Mouse (Mus musculus): ENCODE results near the gene Caprin2.
"Not testable (repeated sequence)": the region's sequence is repeated elsewhere in the genome, so short reads cannot be mapped to it uniquely, and the experiment has no call there.

Gene Caprin2

DNA sequence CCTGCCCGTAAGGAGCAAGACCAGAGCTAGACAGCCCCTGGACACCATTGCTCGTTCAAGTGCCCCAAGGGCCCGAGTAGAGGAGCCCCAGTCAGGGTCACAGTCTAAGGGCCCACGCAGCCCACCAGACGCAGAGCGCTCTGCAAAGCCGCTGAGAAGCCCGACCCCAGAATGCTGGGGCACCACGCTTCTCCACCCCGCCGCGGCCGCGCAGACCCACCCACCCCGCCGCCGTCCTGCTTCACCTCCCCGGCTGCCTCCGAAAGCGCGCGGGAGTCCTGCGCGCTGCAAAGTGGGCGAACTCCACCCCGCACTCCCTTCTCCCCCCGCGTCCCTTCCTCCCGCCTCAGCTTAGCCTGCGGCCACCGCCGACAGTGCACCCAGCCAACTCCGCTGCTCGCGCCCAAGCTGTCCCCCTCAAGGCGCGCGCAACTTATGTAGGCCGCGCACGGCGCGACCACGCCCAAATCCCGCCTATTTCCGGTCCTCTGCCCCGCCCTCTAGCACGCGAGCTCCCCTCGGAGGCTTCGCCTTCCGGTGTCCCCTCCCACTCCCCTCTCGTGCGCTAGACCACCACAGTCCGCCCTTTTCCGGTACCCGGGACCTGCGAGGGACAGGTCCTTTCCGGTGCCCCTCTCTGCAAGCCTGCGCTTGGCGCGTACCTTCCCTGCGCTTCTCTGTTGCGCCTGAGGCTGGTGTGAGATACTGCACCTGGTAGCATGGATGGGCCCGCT lies at the start of gene Caprin2:
Gene Caprin2 (minus strand): TSS at position 465 of the 734 bp plus-strand sequence.
- DNase-seq (ENCODE audit: low spot score in 2 of 2), result peak; percentile 83 to 87

DNA sequence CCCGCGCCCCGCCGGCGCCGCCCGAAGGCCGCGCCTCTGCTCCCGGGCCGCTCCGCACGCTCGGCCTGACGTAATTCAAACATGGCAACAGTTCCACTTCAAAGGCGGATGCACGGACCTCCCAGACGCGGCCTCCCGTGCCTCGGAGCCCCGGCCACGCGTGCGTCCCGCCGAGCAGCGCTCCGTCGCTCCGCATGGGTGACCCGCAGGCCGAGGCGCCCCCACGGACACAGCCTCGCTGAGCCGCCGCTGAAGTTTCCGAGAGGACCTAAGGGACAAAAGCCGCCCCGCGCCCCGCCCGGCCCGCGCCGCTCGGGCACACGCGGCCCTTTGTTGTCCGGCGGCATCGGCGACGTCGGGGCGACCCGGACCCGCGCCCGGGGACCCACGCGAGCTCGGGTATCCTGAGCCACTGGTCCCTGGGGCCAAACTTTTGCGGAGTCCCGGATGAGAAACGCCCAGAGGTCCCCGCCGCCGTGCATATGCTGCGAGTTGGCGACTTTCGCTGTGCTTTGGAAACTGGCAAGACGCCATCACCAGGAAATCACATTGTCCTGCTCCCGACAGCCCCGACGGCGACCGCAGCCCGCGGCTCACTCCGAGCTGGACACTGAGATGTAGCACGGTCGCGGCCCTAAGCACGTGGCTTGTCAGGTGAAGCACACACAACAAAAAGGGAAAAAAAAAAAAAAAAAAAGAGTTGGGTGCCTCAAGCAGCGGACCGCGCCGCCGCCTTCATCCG lies 48.9 kb upstream of the Caprin2 start:
- peak in 1 of 2 experiments; percentile 8 for DNase-seq (ENCODE audit: low spot score in 2 of 2)

- DNase-seq (ENCODE audit: low spot score in 2 of 2), result no peak
Observed at GRCm38 (mm10) chr6:148944344-148944766, 48.3 kb upstream of the Caprin2 start.

GRCm38 (mm10) chr6:148943695-148944094 lies 47.7 kb upstream of the Caprin2 start:
- no peak for DNase-seq (ENCODE audit: low spot score in 2 of 2)

- no peak for DNase-seq (ENCODE audit: low spot score in 2 of 2)
Observed at GRCm38 (mm10) chr6:148942406-148942805, 46.4 kb upstream of the Caprin2 start.

DNA sequence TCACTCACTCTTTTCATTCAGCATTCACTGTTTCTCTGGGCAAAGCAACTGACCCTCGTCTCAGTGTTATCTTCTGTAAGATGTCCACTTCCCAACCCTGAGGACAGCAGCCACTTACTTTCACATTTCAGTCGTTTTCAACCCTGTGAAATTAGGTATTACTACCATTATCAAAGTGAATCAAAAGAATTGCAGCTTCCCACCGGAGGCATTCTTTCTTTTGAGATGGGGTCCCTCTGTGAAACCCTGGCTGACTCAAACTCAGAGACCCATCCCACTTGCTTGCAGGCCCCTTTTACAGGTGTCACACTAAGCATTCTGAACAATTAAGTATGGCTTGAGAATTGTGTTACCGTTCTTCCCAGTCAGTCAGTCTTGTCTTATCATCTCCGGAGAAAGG lies 45.8 kb upstream of the Caprin2 start:
- no peak for DNase-seq (ENCODE audit: low spot score in 2 of 2)

DNA sequence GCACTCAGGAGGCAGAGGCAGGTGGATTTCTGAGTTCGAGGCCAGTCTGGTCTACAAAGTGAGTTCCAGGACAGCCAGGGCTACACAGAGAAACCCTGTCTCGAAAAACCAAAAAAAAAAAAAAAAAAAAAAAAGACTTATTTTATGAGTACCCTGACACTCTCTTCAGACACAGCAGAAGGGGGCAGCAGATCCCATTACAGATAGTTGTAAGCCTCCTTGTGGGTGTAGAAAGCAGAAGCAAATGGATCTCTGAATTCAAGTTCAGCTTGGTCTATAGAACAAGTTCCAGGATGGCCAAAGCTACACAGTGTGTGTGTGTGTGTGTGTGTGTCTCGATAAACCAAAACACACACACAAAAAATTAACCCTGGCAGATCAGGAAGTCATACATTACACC lies 44.3 kb upstream of the Caprin2 start:
- DNase-seq (ENCODE audit: low spot score in 2 of 2), result not testable (repeated sequence)

GRCm38 (mm10) chr6:148937693-148938092 lies 41.7 kb upstream of the Caprin2 start:
- DNase-seq (ENCODE audit: low spot score in 2 of 2), result no peak

- no peak for DNase-seq (ENCODE audit: low spot score in 2 of 2)
Observed at GRCm38 (mm10) chr6:148934961-148935590, 39.0 kb upstream of the Caprin2 start.

- DNase-seq (ENCODE audit: low spot score in 2 of 2), result no peak
Observed at GRCm38 (mm10) chr6:148931281-148931680, 35.2 kb upstream of the Caprin2 start.

DNA sequence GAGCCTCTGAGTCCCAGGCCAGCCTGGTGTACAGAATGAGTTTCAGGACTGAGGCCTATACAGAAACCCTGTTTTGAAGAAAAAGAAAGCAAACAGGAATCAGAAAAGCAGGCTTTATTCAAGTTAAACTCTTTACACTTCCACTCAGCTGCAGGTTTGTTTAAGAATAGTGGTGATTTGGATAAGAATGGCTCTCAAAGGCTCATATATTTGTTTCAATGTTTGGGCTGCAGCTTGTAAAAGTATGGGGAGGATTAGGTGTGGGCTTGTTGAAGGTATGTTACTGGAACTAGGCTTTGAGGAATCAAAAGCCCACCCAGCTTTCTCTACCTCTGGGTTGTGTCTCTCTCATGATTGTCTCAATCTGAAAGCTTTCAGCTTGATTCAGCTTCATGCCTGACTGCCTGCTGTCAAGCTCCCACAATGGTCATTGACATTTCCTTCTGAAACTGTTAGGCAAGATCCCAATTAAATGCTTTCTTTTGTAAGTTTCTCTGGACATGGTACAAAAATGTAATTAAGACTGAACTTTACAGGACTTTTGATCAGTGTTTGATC lies 22.9 kb upstream of the Caprin2 start:
- DNase-seq (ENCODE audit: low spot score in 2 of 2), result no peak

GRCm38 (mm10) chr6:148917672-148918071 lies 21.6 kb upstream of the Caprin2 start:
- DNase-seq (ENCODE audit: low spot score in 2 of 2), result no peak

DNA sequence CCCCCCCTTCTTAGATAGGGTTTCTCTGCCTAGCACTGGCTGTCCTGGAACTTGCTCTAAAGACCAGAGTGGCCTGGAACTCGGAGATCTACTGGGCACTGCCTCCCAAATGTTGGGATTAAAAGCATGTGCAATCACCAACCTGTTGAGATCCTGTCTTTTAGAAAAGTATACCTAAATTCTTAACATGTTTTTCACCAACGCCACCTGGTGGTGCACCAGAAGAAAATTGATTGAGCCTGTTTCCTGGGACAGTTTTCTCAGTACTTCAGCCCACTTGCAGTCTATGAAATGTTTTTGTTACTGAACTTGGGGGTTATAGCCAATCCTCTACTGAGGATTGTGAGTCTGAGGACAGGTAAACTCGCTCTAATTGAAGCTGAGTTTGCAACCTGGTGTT lies 20.8 kb upstream of the Caprin2 start:
- no peak for DNase-seq (ENCODE audit: low spot score in 2 of 2)

GRCm38 (mm10) chr6:148913938-148914337 lies 17.9 kb upstream of the Caprin2 start:
- peak in 1 of 2 experiments; percentile 14 for DNase-seq (ENCODE audit: low spot score in 2 of 2)

DNA sequence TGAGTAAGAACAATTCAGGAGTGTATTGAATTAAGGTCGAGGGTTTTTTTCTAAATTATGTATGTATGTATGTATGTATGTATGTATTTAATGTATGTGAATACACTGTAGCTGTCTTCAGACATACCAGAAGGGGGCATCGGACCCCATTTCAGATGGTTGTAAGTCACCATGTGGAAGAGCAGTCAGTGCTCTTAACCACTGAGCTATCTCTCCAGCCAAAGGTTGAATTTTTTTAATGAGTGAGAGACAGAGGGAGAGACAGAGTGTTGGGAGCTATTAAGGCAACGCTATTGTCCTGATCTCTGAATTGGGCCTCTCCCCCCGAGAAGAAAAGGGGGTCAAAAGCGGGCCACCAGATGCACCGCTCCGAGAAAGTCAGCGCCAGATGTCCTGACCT lies 15.9 kb upstream of the Caprin2 start:
- DNase-seq (ENCODE audit: low spot score in 2 of 2), result not testable (repeated sequence)

GRCm38 (mm10) chr6:148906958-148907357 lies 10.9 kb upstream of the Caprin2 start:
- DNase-seq (ENCODE audit: low spot score in 2 of 2), result no peak

- no peak for DNase-seq (ENCODE audit: low spot score in 2 of 2)
Observed at GRCm38 (mm10) chr6:148902728-148903127, 6.7 kb upstream of the Caprin2 start.

DNA sequence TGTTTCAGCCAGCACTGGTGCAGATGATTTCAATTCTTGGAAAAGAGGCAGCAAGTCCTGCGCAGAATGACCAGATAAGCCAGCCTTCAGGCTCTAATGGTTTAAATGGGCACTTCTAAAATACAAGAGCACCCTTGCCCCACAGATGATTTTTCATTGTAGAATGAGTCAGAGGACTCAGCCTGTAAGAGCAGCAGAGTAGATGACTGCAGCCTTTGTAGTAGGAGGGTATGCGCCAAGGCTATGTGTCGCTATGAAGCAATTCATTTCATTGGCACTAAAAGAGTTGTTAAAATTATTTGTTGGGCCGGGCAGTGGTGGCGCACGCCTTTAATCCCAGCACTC lies 442 bp upstream of the Caprin2 start:
- DNase-seq (ENCODE audit: low spot score in 2 of 2), result no peak

GRCm38 (mm10) chr6:148894888-148895772 lies 907 bp downstream of the Caprin2 start:
- peak; percentile 2 for DNase-seq (ENCODE audit: low spot score in 2 of 2)

GRCm38 (mm10) chr6:148873911-148874310 lies 22.1 kb downstream of the Caprin2 start:
- no peak for DNase-seq (ENCODE audit: low spot score in 2 of 2)

DNA sequence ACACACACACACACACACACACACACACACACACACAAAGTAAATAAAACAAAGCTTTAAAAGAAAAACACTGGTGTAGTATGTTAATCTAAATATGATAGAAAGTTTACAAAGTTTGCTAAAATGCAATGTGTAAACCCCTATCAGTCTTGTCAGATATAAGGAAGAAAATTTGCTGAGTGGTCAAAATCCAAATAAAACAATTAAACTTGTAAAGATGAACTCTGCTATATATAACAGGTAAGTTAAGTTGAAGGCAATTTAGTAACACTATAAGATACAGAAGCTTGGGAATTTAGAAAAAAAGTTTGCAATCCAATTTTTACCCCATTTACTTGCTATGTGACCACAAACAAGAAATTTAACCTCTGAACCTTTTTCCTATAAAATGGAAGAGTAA lies 50.4 kb downstream of the Caprin2 start:
- DNase-seq (ENCODE audit: low spot score in 2 of 2), result no peak
